Mouse (Mus musculus): ENCODE measurements around the gene Entpd3. TPM values are rescaled to one million over a fixed set of nuclear protein-coding genes. Genes with fewer than 3 reads are reported as not detected.

The Entpd3 gene
- polyA plus RNA-seq (2012; ENCODE audit: low replicate concordance): 0.07 TPM in 1 of 2 replicates, not detected in the other

GRCm38 (mm10) chr9:120539662-120540251 is at the start of gene Entpd3:
Entpd3 (plus strand) TSS chr9:120539818.

DNA sequence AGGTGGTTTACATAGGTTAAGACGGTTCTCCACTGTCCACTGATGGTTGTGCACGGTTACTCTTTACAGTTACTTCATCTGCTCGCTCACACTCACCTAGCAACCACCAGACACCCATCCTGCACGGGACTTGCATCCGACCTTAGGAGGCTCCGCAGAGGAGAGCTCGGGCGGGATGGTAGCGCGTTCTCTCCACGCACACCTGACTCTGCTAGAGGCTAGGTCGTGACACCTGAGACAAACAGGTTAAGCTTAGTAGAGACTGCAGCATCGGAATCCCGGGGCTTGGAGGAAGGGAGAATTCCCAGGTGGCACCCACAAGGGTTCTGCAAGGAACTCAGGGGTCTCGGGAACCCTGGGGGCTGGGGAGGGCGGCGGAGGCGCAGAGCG is 47.6 kb upstream of the Entpd3 start, which contains the start of gene Eif1b:
Gene Eif1b, plus strand, starts transcription at position 223 of the 390 bp plus-strand sequence.

DNA sequence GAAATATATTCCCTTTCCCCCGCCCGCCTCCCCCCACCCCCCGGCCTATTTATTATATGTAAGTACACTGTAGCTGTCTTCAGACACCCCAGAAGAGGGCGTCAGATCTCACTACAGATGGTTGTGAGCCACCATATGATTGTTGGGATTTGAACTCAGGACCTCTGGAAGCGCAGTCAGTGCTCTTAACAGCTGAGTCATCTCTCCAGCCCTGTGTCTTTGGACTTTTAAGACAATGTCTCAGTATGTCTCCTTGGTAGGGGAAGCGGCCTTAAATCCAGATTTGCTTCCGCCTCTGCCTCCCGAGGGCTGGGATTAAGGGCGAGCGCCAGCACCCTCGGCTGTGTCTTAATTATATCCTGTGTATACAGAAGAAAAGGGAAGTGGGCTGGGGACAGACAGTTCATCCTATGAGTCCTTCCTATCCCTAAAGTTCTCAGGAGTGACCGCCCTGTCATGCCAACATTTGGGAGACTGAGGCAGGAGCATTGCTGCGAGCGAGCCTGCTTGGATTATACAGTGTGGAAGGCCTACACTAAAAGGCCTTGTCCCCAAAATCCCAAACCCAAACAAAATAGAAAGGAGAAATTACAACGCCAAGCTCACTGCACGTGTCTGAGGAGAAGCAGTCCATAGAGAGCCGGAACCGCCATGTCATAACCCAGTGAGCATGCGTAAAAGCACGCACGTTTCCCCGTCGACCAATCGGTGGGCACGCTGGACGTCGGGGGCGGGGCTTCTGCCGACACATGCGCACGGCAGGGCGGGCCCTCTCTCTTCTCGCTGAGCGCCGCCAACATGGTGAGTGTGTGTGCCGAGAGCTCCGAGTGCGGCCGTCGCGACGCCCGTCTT is 31.3 kb downstream of the Entpd3 start, which contains the start of gene Rpl14:
Gene Rpl14, plus strand, starts transcription at position 704 of the 852 bp plus-strand sequence.

Other genes with a start within 250 kb of the Entpd3 start
- not detected in 2 replicates for gene Myrip, start 238.3 kb upstream of the Entpd3 start, polyA plus RNA-seq (2012; ENCODE audit: low replicate concordance)
- 123 and 141 TPM in 2 replicates for gene Eif1b, start 47.6 kb upstream of the Entpd3 start, polyA plus RNA-seq (2012; ENCODE audit: low replicate concordance)
- gene Rpl14, start 31.6 kb downstream of the Entpd3 start, polyA plus RNA-seq (2012; ENCODE audit: low replicate concordance): 594 and 773 TPM in 2 replicates